Mouse (Mus musculus): ENCODE results near the gene Cmtm2a. TPM values are rescaled to one million over a fixed set of nuclear protein-coding genes. Genes with fewer than 3 reads are reported as not detected.

Cmtm2a gene
- 2.9 TPM for polyA plus RNA-seq (2014; fragmentation: Illumina TruSeq; extraction: RNeasy Lipid Tissue Mini Kit (QIAGEN cat#74804); ENCODE audit: low read depth, low replicate concordance)

DNA sequence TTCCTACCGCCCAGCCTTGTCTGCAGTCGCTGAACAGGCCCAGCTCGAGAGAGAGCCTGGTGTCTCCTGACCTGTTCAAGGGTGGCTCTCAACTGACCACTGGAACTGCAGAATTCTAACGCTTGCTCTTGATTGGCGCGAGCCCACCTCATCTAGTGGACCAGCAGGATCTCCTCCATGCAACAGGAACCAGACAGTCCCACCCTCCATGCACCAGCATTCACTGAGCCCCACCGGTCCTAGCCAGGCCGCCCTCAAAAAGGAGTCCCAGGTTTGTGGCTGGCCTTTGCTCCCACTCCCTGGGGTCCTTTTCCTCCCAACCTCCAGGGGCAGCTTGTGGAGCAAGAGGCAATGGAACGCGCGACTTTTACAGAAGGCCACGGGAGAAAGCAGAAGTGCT is at the start of gene Cmtm2a:
Cmtm2a (minus strand) TSS at position 101 of the 400 bp plus-strand sequence.

DNA sequence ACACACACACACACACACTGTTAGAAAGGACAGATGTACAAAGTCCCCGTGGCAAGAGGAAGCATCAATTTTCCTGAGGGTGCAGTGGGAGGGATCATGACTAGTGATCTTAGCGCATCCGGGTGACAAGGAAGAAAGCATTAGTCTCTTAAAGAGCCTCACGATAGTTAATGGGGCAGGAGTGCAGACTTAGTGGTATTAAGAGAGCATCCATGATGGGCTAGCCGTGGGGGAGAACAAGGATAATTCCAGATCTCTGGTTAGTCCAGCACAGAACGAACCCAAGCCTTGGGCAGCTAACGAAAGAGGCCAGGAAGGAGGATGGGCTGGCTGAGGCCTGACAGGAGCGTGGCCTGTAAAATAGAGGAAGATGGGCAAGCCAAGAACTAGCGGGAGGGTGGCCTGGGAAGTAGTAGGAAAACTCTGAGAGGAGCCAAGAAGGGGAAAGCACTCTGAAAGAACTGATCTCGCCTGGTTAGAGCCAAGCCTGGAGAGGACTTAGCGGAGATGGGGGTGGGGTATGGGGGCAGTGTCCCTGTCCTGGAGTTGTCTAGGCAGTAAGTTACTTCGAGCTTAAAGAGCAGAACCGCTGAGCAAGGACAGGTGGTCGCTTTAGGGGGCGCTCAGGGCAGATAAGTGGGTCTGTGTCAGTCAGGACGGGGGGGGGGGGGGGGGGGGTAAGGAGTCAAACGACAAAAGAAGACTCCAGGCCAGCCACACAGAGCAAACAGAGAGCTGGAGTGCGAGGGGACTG is 46.4 kb upstream of the Cmtm2a start, which contains the start of gene Cmtm3:
Cmtm3 (plus strand) TSS at position 182 of the 754 bp plus-strand sequence.

DNA sequence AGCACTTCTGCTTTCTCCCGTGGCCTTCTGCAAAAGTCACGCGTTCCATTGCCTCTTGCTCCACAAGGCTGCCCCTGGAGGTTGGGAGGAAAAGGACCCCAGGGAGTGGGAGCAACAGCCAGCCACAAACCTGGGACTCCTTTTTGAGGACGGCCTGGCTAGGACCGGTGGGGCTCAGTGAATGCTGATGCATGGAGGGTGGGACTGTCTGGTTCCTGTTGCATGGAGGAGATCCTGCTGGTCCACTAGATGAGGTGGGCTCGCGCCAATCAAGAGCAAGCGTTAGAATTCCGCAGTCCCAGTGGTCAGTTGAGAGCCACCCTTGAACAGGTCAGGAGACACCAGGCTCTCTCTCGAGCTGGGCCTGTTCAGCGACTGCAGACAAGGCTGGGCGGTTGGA is 28.9 kb upstream of the Cmtm2a start, which contains the start of gene Cmtm2b:
Cmtm2b (plus strand) TSS at position 301 of the 400 bp plus-strand sequence.

DNA sequence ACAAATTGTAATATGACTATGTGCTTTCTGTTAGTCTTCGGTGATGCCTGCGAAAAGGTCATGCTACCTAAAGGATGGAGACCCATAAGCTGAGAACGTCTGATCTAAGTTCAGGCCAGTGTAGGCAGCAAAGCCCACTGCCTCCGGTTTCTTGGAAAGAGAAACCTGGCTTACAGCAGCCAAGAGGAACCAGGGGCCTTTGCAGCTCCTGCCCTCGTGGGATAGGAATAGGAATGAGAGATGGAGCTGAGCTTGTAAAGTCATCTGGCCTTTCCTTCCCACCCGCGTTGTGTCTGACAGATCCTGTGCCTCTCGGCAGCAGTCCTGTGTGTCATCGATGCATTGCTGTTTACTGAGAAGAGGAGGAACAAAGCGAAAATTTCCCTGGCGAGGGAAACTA is 28.3 kb upstream of the Cmtm2a start, which contains the start of gene Gm11020:
Gm11020 (plus strand) TSS at position 301 of the 400 bp plus-strand sequence.

DNA sequence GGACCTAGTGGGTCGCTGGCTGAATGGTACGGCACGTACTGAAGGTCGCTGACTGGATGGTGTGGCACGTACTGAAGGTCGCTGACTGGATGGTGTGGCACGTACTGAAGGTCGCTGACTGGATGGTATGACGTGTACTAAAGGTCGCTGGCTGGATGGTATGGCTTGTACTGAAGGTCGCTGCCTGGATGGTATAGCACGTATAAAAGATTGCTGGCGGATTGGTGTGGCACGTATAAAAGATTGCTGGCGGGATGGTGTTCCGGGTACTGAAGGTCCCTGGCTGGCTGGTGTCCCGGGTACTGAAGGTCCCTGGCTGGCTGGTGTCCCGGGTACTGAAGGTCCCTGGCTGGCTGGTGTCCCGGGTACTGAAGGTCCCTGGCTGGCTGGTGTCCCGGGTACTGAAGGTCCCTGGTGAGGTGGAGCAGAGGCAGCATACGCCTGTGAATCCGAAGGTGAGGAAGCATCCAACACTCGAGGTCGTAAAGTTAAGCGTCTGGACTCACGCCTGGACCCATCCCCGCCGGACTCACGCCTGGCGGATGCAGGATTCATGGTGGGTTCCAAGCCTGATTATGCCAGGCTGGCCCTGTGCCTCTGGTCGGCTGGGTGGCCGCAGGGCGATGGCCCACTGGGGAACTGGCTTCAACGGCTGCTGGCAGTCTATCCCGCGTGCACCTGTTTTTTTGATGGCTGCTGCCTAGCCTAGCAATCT is 16.6 kb upstream of the Cmtm2a start, which contains the start of the genes Gm45711 and Cmtm1:
Gm45711 (minus strand) TSS at position 641 of the 715 bp plus-strand sequence.
Cmtm1 (minus strand) TSS at position 705 of the 715 bp plus-strand sequence.

DNA sequence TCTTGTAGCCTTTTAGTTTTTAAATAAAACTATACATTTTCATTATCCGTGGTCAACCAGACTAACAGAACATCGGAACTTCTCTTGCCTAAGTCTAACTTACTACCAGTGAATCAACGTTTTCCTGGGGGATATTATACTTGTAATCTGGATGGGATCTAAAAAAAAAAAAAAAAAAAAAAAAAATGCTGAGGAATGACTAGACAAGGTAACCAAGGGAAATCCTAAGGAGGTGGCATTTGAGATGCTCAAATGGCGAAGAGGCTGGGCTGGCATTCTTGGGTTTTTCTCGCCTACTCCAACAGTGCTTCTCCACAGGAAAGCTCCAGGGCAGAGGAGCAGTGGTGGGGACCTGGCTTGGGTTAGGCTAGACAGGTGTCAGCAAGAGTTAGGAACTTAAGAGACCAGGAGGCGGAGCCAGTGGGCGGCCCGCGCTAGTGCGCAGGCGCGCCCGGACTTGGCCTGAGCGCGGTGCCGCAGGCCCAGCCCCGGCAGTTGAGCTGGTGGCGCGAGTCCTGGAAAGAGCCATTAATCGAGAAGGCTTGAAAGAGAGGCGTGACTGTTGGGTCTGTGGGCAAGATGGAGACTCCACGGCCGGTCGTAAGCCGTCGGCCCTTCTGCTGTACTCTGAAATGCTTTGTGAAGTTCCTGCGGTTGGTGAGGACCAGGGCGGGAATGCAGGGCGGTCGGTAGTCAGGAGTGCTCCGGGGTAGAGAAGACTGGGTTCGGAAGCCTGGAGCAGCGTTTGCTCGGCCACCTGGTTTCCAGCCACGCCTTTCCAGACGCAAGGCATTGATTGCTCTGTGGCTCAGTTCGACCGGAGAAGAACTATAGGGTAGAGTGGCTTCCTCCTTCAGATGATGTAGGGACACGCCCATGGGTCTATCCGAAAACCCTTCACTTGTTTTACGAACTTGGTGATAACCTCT is 42.3 kb downstream of the Cmtm2a start, which contains the start of gene Cklf:
Cklf (plus strand) TSS at position 423 of the 929 bp plus-strand sequence.

DNA sequence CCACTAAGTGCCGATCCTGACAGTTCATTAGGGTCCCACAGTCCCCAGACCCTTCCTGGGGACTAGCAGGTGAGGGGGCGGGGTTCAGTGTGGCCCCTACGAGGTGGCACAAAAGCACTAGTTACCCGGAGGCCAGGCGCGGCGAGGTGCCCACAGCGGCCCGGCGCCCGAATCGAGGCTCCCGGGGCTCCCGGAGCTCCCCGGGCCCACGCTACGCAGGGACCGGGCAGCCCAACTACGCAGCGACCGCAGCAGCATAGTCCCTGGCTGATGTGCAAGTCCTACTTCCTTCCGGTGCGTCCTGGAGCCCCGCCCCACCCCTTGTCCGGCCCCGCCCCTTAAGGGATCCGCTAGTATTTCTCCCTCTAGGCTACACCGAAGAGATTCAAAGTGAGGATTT is 44.7 kb downstream of the Cmtm2a start, which contains the start of gene Tk2:
Tk2 (minus strand) TSS at position 283 of the 400 bp plus-strand sequence.

Other genes with a start within 250 kb of the Cmtm2a start
- 20.8 TPM for gene Cdh5, start 191.6 kb downstream of the Cmtm2a start, polyA plus RNA-seq (2014; fragmentation: Illumina TruSeq; extraction: RNeasy Lipid Tissue Mini Kit (QIAGEN cat#74804); ENCODE audit: low read depth, low replicate concordance)
- gene Bean1, start 122.7 kb downstream of the Cmtm2a start, polyA plus RNA-seq (2014; fragmentation: Illumina TruSeq; extraction: RNeasy Lipid Tissue Mini Kit (QIAGEN cat#74804); ENCODE audit: low read depth, low replicate concordance): 2.3 TPM
- gene Tk2, start 44.6 kb downstream of the Cmtm2a start, polyA plus RNA-seq (2014; fragmentation: Illumina TruSeq; extraction: RNeasy Lipid Tissue Mini Kit (QIAGEN cat#74804); ENCODE audit: low read depth, low replicate concordance): 45.3 TPM
- 80.8 TPM for gene Cklf, start 42.3 kb downstream of the Cmtm2a start, polyA plus RNA-seq (2014; fragmentation: Illumina TruSeq; extraction: RNeasy Lipid Tissue Mini Kit (QIAGEN cat#74804); ENCODE audit: low read depth, low replicate concordance)
- gene Gm45711, start 16.9 kb upstream of the Cmtm2a start, polyA plus RNA-seq (2014; fragmentation: Illumina TruSeq; extraction: RNeasy Lipid Tissue Mini Kit (QIAGEN cat#74804); ENCODE audit: low read depth, low replicate concordance): not detected
- gene Cmtm1, start 17.0 kb upstream of the Cmtm2a start, polyA plus RNA-seq (2014; fragmentation: Illumina TruSeq; extraction: RNeasy Lipid Tissue Mini Kit (QIAGEN cat#74804); ENCODE audit: low read depth, low replicate concordance): not detected
- gene Gm11020, start 28.4 kb upstream of the Cmtm2a start, polyA plus RNA-seq (2014; fragmentation: Illumina TruSeq; extraction: RNeasy Lipid Tissue Mini Kit (QIAGEN cat#74804); ENCODE audit: low read depth, low replicate concordance): not detected
- gene Cmtm2b, start 29.0 kb upstream of the Cmtm2a start, polyA plus RNA-seq (2014; fragmentation: Illumina TruSeq; extraction: RNeasy Lipid Tissue Mini Kit (QIAGEN cat#74804); ENCODE audit: low read depth, low replicate concordance): not detected
- 29.0 TPM for gene Cmtm3, start 46.2 kb upstream of the Cmtm2a start, polyA plus RNA-seq (2014; fragmentation: Illumina TruSeq; extraction: RNeasy Lipid Tissue Mini Kit (QIAGEN cat#74804); ENCODE audit: low read depth, low replicate concordance)
- gene Cmtm4, start 102.6 kb upstream of the Cmtm2a start, polyA plus RNA-seq (2014; fragmentation: Illumina TruSeq; extraction: RNeasy Lipid Tissue Mini Kit (QIAGEN cat#74804); ENCODE audit: low read depth, low replicate concordance): 65.8 TPM
- gene Dync1li2, start 149.9 kb upstream of the Cmtm2a start, polyA plus RNA-seq (2014; fragmentation: Illumina TruSeq; extraction: RNeasy Lipid Tissue Mini Kit (QIAGEN cat#74804); ENCODE audit: low read depth, low replicate concordance): 123 TPM
- 0.23 TPM for gene Terb1, start 216.7 kb upstream of the Cmtm2a start, polyA plus RNA-seq (2014; fragmentation: Illumina TruSeq; extraction: RNeasy Lipid Tissue Mini Kit (QIAGEN cat#74804); ENCODE audit: low read depth, low replicate concordance)
- gene Nae1, start 241.5 kb upstream of the Cmtm2a start, polyA plus RNA-seq (2014; fragmentation: Illumina TruSeq; extraction: RNeasy Lipid Tissue Mini Kit (QIAGEN cat#74804); ENCODE audit: low read depth, low replicate concordance): 373 TPM
- gene Car7, start 241.5 kb upstream of the Cmtm2a start, polyA plus RNA-seq (2014; fragmentation: Illumina TruSeq; extraction: RNeasy Lipid Tissue Mini Kit (QIAGEN cat#74804); ENCODE audit: low read depth, low replicate concordance): not detected